Mouse (Mus musculus): ENCODE measurements around the gene Mgat4b. TPM values are rescaled to one million over a fixed set of nuclear protein-coding genes. Genes with fewer than 3 reads are reported as not detected.

Gene Mgat4b
- polyA plus RNA-seq, 1 experiment from 2014 or later = 15.8 TPM

GRCm38 (mm10) chr11:50262020-50262419 lies 51.3 kb downstream of the Mgat4b start:
- Histone ChIP-seq H3K4me1 (no peaks in the 10 kb centered on the region), H3K9me3 (no peaks in the 10 kb centered on the region), H3K9ac (no peak overlapping the region), H3K36me3 (peaks cover 98% of the 10 kb centered on the region), H3K4me2 (no peak overlapping the region), H3K27ac (no peak overlapping the region), H3K27me3 (no peaks in the 10 kb centered on the region), H3K4me3 (no peak overlapping the region)
- ATAC-seq (ENCODE audit: insufficient number of reproducible peaks, insufficient read depth, low FRiP score, low TSS enrichment, low read depth) = no peak
- WGBS = 92% methylated on average over 4 of the region's 4 CpGs

- no peaks in the 10 kb centered on the region for H3K9me3 ChIP-seq
- H3K4me3 ChIP-seq = no peak overlapping the region
- H3K27me3 ChIP-seq = no peaks in the 10 kb centered on the region
- no peak overlapping the region for H3K27ac ChIP-seq
- WGBS = over 99% methylated on average over 3 of the region's 3 CpGs
- no peak for ATAC-seq (ENCODE audit: insufficient number of reproducible peaks, insufficient read depth, low FRiP score, low TSS enrichment, low read depth)
- no peaks in the 10 kb centered on the region for H3K4me1 ChIP-seq
- H3K9ac ChIP-seq = no peak overlapping the region
- peaks cover 91% of the 10 kb centered on the region for H3K36me3 ChIP-seq
- no peak overlapping the region for H3K4me2 ChIP-seq
Measured at GRCm38 (mm10) chr11:50263198-50263597, 52.5 kb downstream of the Mgat4b start.

- Histone ChIP-seq H3K9me3 (no peaks in the 10 kb centered on the region), H3K9ac (no peak overlapping the region), H3K36me3 (peaks cover 64% of the 10 kb centered on the region), H3K4me3 (no peak overlapping the region), H3K27ac (no peak overlapping the region), H3K27me3 (no peaks in the 10 kb centered on the region), H3K4me1 (no peaks in the 10 kb centered on the region), H3K4me2 (no peak overlapping the region)
- WGBS = 88% methylated on average over 8 of the region's 8 CpGs
- ATAC-seq (ENCODE audit: insufficient number of reproducible peaks, insufficient read depth, low FRiP score, low TSS enrichment, low read depth) = no peak
Measured at GRCm38 (mm10) chr11:50265931-50266330, 55.2 kb downstream of the Mgat4b start.

- Histone ChIP-seq H3K9me3 (no peaks in the 10 kb centered on the region), H3K27ac (no peak overlapping the region), H3K36me3 (peaks cover 53% of the 10 kb centered on the region), H3K4me1 (0 out of 2 replicates have a peak, but pooled peaks cover 5% of the 10 kb centered on the region), H3K27me3 (no peaks in the 10 kb centered on the region), H3K4me3 (no peak overlapping the region), H3K4me2 (no peak overlapping the region), H3K9ac (no peak overlapping the region)
- WGBS = 87% methylated on average over 3 of the region's 3 CpGs
- no peak for ATAC-seq (ENCODE audit: insufficient number of reproducible peaks, insufficient read depth, low FRiP score, low TSS enrichment, low read depth)
Measured at GRCm38 (mm10) chr11:50266997-50267396, 56.3 kb downstream of the Mgat4b start.

- Histone ChIP-seq H3K4me1 (0 out of 2 replicates have a peak, but pooled peaks cover 6% of the 10 kb centered on the region), H3K27me3 (no peaks in the 10 kb centered on the region), H3K4me3 (no peak overlapping the region), H3K27ac (no peak overlapping the region), H3K36me3 (peaks cover 33% of the 10 kb centered on the region), H3K4me2 (no peak overlapping the region), H3K9me3 (no peaks in the 10 kb centered on the region), H3K9ac (no peak overlapping the region)
- no peak for ATAC-seq (ENCODE audit: insufficient number of reproducible peaks, insufficient read depth, low FRiP score, low TSS enrichment, low read depth)
- 80% methylated on average over 2 of the region's 2 CpGs for WGBS
Measured at GRCm38 (mm10) chr11:50269163-50269562, 58.5 kb downstream of the Mgat4b start.

GRCm38 (mm10) chr11:50269885-50270284 lies 59.2 kb downstream of the Mgat4b start:
- Histone ChIP-seq H3K36me3 (peaks cover 26% of the 10 kb centered on the region), H3K9ac (no peak overlapping the region), H3K9me3 (no peaks in the 10 kb centered on the region), H3K4me2 (no peak overlapping the region), H3K27ac (no peak overlapping the region), H3K4me3 (no peak overlapping the region), H3K4me1 (0 out of 2 replicates have a peak, but pooled peaks cover 10% of the 10 kb centered on the region), H3K27me3 (no peaks in the 10 kb centered on the region)
- ATAC-seq (ENCODE audit: insufficient number of reproducible peaks, insufficient read depth, low FRiP score, low TSS enrichment, low read depth) = no peak
- WGBS = 97% methylated on average over 1 of the region's 1 CpGs

GRCm38 (mm10) chr11:50272819-50273218 lies 62.1 kb downstream of the Mgat4b start:
- no peak for ATAC-seq (ENCODE audit: insufficient number of reproducible peaks, insufficient read depth, low FRiP score, low TSS enrichment, low read depth)
- Histone ChIP-seq H3K4me1 (0 out of 2 replicates have a peak, but pooled peaks cover 10% of the 10 kb centered on the region), H3K9ac (no peak overlapping the region), H3K9me3 (no peaks in the 10 kb centered on the region), H3K4me3 (no peak overlapping the region), H3K27ac (no peak overlapping the region), H3K27me3 (no peaks in the 10 kb centered on the region), H3K4me2 (no peak overlapping the region), H3K36me3 (peaks cover 10% of the 10 kb centered on the region)
- WGBS = 88% methylated on average over 2 of the region's 2 CpGs

GRCm38 (mm10) chr11:50275077-50275476 lies 64.4 kb downstream of the Mgat4b start:
- 87% methylated on average over 2 of the region's 2 CpGs for WGBS
- Histone ChIP-seq H3K4me3 (no peak overlapping the region), H3K4me2 (no peak overlapping the region), H3K27ac (no peak overlapping the region), H3K9me3 (no peaks in the 10 kb centered on the region), H3K27me3 (no peaks in the 10 kb centered on the region), H3K4me1 (0 out of 2 replicates have a peak, but pooled peaks cover 10% of the 10 kb centered on the region), H3K36me3 (peaks cover 13% of the 10 kb centered on the region), H3K9ac (no peak overlapping the region)
- ATAC-seq (ENCODE audit: insufficient number of reproducible peaks, insufficient read depth, low FRiP score, low TSS enrichment, low read depth) = no peak

GRCm38 (mm10) chr11:50275568-50276151 lies 65.0 kb downstream of the Mgat4b start:
- ATAC-seq (ENCODE audit: insufficient number of reproducible peaks, insufficient read depth, low FRiP score, low TSS enrichment, low read depth) = no peak
- H3K9me3 ChIP-seq = no peaks in the 10 kb centered on the region
- H3K27ac ChIP-seq = no peak overlapping the region
- no peaks in the 10 kb centered on the region for H3K27me3 ChIP-seq
- no peak overlapping the region for H3K4me3 ChIP-seq
- H3K4me2 ChIP-seq = no peak overlapping the region
- peaks cover 15% of the 10 kb centered on the region for H3K36me3 ChIP-seq
- H3K9ac ChIP-seq = no peak overlapping the region
- 0 out of 2 replicates have a peak, but pooled peaks cover 10% of the 10 kb centered on the region for H3K4me1 ChIP-seq
- 81% methylated on average over 5 of the region's 5 CpGs for WGBS

GRCm38 (mm10) chr11:50277025-50277424 lies 66.3 kb downstream of the Mgat4b start:
- Histone ChIP-seq H3K9ac (no peak overlapping the region), H3K9me3 (no peaks in the 10 kb centered on the region), H3K36me3 (peaks cover 23% of the 10 kb centered on the region), H3K27me3 (no peaks in the 10 kb centered on the region), H3K4me1 (0 out of 2 replicates have a peak, but pooled peaks cover 5% of the 10 kb centered on the region), H3K4me3 (no peak overlapping the region), H3K27ac (no peak overlapping the region), H3K4me2 (no peak overlapping the region)
- ATAC-seq (ENCODE audit: insufficient number of reproducible peaks, insufficient read depth, low FRiP score, low TSS enrichment, low read depth) = no peak

GRCm38 (mm10) chr11:50277706-50278105 lies 67.0 kb downstream of the Mgat4b start:
- no peak overlapping the region for H3K9ac ChIP-seq
- peaks cover 23% of the 10 kb centered on the region for H3K36me3 ChIP-seq
- H3K4me3 ChIP-seq = no peak overlapping the region
- no peaks in the 10 kb centered on the region for H3K9me3 ChIP-seq
- 93% methylated on average over 6 of the region's 6 CpGs for WGBS
- 0 out of 2 replicates have a peak, but pooled peaks cover 4% of the 10 kb centered on the region for H3K4me1 ChIP-seq
- ATAC-seq (ENCODE audit: insufficient number of reproducible peaks, insufficient read depth, low FRiP score, low TSS enrichment, low read depth) = no peak
- no peaks in the 10 kb centered on the region for H3K27me3 ChIP-seq
- H3K27ac ChIP-seq = no peak overlapping the region
- no peak overlapping the region for H3K4me2 ChIP-seq

- H3K36me3 ChIP-seq = peaks cover 23% of the 10 kb centered on the region
- H3K27me3 ChIP-seq = no peaks in the 10 kb centered on the region
- WGBS = 77% methylated on average over 4 of the region's 4 CpGs
- no peak overlapping the region for H3K4me3 ChIP-seq
- no peaks in the 10 kb centered on the region for H3K9me3 ChIP-seq
- no peak for ATAC-seq (ENCODE audit: insufficient number of reproducible peaks, insufficient read depth, low FRiP score, low TSS enrichment, low read depth)
- H3K4me1 ChIP-seq = 0 out of 2 replicates have a peak, but pooled peaks cover 4% of the 10 kb centered on the region
- peak overlapping the region; percentile 55; the same call in 1 of the 2 replicates for H3K27ac ChIP-seq
- H3K4me2 ChIP-seq = no peak overlapping the region
- H3K9ac ChIP-seq = no peak overlapping the region
Measured at GRCm38 (mm10) chr11:50279005-50279404, 68.3 kb downstream of the Mgat4b start.
